Mouse (Mus musculus) midbrain, embryonic 14.5 days (tissue): Measurements from ENCODE around the gene Thsd1. TPM values are rescaled to one million over a fixed set of nuclear protein-coding genes. Genes with fewer than 3 reads are reported as not detected.
A peak's percentile ranks its signal among the peaks of the same experiment; 100 is the strongest.
"Not testable (repeated sequence)": the region's sequence is repeated elsewhere in the genome, so short reads cannot be mapped to it uniquely, and the experiment has no call there.

Experiments used
- ATAC-seq: fragments of 200-750 bp; cut with Nextera tagmentation; 2 replicates; pipeline ENCODE4 v1.8.0; 2017; ENCODE audit warnings: moderate number of reproducible peaks, moderate library complexity; ENCODE audit not compliant: low FRiP score, low TSS enrichment
- DNase-seq: peaks from one replicate; pipeline ENCODE4 v3.0.0-alpha.2; 2015
- H3K27ac ChIP-seq: fragments of 300-500 bp; sonication (generic); replicated peaks from 2 replicates; pipeline ENCODE4 v1.5.1; 2014; ENCODE audit warnings: mild to moderate bottlenecking, low read depth, low read length, moderate library complexity
- H3K27me3 ChIP-seq: fragments of 300-500 bp; sonication (generic); 2 replicates; pipeline ENCODE4 v1.6.1; 2014; ENCODE audit warnings: low read length, control low read depth, mixed read lengths; ENCODE audit not compliant: control insufficient read depth, insufficient read depth
- H3K36me3 ChIP-seq: fragments of 300-500 bp; sonication (generic); 2 replicates; pipeline ENCODE4 v1.6.1; 2014; ENCODE audit warnings: low read length, control low read depth; ENCODE audit not compliant: control insufficient read depth, insufficient read depth
- H3K4me1 ChIP-seq: fragments of 300-500 bp; sonication (generic); 2 replicates; pipeline ENCODE4 v1.6.1; 2014; ENCODE audit warnings: mild to moderate bottlenecking, antibody characterized with exemption, low read length, control low read depth; ENCODE audit not compliant: control insufficient read depth, insufficient read depth
- H3K4me2 ChIP-seq: fragments of 300-500 bp; sonication (generic); 2 replicates; pipeline ENCODE4 v1.6.1; 2014; ENCODE audit warnings: mild to moderate bottlenecking, low read length, moderate library complexity
- H3K4me3 ChIP-seq: fragments of 300-500 bp; sonication (generic); replicated peaks from 2 replicates; pipeline ENCODE4 v1.5.1; 2014; ENCODE audit warnings: low read depth, low read length
- H3K9ac ChIP-seq: fragments of 300-500 bp; sonication (generic); replicated peaks from 2 replicates; pipeline ENCODE4 v1.6.1; 2014; ENCODE audit warnings: mild to moderate bottlenecking, low read length, moderate library complexity
- H3K9me3 ChIP-seq: fragments of 300-500 bp; sonication (generic); 2 replicates; pipeline ENCODE4 v1.6.1; 2016; ENCODE audit warnings: low read length, control low read depth, mixed read lengths; ENCODE audit not compliant: control insufficient read depth
- WGBS: fragments of 180-500 bp; shearing (Covaris S2); extraction: QIAGEN DNeasy Blood & Tissue Kit; methylation state at CpG from one replicate; pipeline ENCODE4 v1.1.7; 2014; 5-methylcytosine and 5-hydroxymethylcytosine counted together
- polyA plus RNA-seq: library from polyadenylated mRNA; unstranded; fragments of >200 nt; fragmentation: Nextera tagmentation; extraction: Ambion mirVana; gene quantifications from 2 replicates; pipeline ENCODE4 v1.2.1, GENCODE M21; 2014

Gene Thsd1
- polyA plus RNA-seq, 1 experiment from 2014 or later, result 7.9 TPM

DNA sequence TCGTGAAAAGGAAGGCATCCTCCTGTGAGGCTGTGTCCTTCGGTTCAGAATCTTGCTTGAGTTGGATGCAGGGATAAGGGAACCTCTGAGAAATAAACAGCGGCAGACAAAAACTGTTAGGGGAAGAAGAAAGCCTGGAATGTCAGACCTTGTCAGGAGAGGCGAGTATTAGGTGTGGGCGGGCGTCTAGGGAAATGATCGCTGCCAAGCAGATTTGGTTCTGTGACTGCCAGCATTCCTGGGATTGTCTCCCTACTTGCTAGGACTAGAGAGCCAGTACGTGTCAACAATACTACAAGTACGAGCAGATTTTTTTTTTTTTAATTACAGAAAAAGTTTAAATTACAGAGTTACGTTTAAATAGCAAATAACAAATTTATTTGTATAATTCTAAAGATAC lies 47.5 kb downstream of the Thsd1 start:
- 77% methylated on average over 10 of the region's 10 CpGs for WGBS

GRCm38 (mm10) chr8:22282999-22283491 lies 55.9 kb downstream of the Thsd1 start, which contains the start of gene Tpte:
TSS of gene Tpte (plus strand) at chr8:22283441.
- Histone ChIP-seq H3K4me1 (no peaks in the 10 kb centered on the region), H3K36me3 (no peaks in the 10 kb centered on the region), H3K9ac (no peak within 1 kb of the TSS), H3K27ac (no peak within 1 kb of the TSS), H3K4me3 (no peak within 1 kb of the TSS), H3K9me3 (no peaks in the 10 kb centered on the region), H3K4me2 (no peak within 1 kb of the TSS), H3K27me3 (no peaks in the 10 kb centered on the region)
- no peak for DNase-seq
- WGBS, result 62% methylated on average over 2 of the region's 2 CpGs
- no peak for ATAC-seq

More for the DNA sequence above, 47.5 kb downstream of the Thsd1 start:
- H3K36me3 ChIP-seq, result no peaks in the 10 kb centered on the region
- H3K4me3 ChIP-seq, result no peak overlapping the region
- H3K27ac ChIP-seq, result no peak overlapping the region
- H3K4me1 ChIP-seq, result no peaks in the 10 kb centered on the region
- no peak overlapping the region for H3K4me2 ChIP-seq
- DNase-seq (no peak), ATAC-seq (no peak)
- H3K27me3 ChIP-seq, result no peaks in the 10 kb centered on the region
- H3K9ac ChIP-seq, result no peak overlapping the region
- H3K9me3 ChIP-seq, result no peaks in the 10 kb centered on the region

- Histone ChIP-seq H3K4me2 (no peak overlapping the region), H3K27me3 (no peaks in the 10 kb centered on the region), H3K27ac (no peak overlapping the region), H3K9me3 (no peaks in the 10 kb centered on the region), H3K4me3 (no peak overlapping the region), H3K4me1 (peaks cover 2% of the 10 kb centered on the region; the same call in 1 of the 2 replicates), H3K9ac (no peak overlapping the region), H3K36me3 (no peaks in the 10 kb centered on the region)
- ATAC-seq (no peak), DNase-seq (no peak)
- WGBS, result 68% methylated on average over 2 of the region's 2 CpGs
Observed at GRCm38 (mm10) chr8:22302326-22302725, 75.2 kb downstream of the Thsd1 start.

GRCm38 (mm10) chr8:22302896-22303306 lies 75.8 kb downstream of the Thsd1 start:
- Histone ChIP-seq H3K36me3 (no peaks in the 10 kb centered on the region), H3K9ac (peak overlapping the region; percentile 27), H3K27ac (no peak overlapping the region), H3K9me3 (no peaks in the 10 kb centered on the region), H3K4me2 (peak overlapping the region; percentile 50), H3K27me3 (no peaks in the 10 kb centered on the region), H3K4me1 (peaks cover 2% of the 10 kb centered on the region; the same call in 1 of the 2 replicates), H3K4me3 (0 out of 2 replicates have a peak overlapping the region, but pooled peaks have one; percentile 18)
- DNase-seq (peak; percentile 67), ATAC-seq (peak; percentile 62; the same call in 1 of the 2 replicates)
- WGBS, result 15% methylated on average over 7 of the region's 7 CpGs

DNA sequence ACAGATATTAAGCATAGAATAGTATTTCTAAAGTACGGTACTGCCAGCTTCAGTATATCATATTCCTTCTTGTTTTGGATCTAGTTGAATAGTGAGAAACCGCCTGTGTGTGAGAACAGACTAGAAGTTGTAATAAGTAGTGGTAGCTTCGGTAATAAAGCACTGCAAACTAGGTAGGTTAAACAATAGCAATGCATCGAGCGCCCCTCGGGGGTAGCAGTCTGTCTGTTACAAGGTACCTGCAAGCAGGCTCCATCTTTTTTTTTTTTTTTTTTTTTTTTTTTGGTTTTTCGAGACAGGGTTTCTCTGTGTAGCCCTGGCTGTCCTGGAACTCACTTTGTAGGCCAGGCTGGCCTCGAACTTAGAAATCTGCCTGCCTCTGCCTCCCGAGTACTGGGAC lies 76.9 kb downstream of the Thsd1 start:
- H3K9ac ChIP-seq, H3K27me3 ChIP-seq, H3K36me3 ChIP-seq, H3K4me2 ChIP-seq, H3K27ac ChIP-seq, H3K9me3 ChIP-seq, ATAC-seq, DNase-seq, H3K4me1 ChIP-seq, H3K4me3 ChIP-seq: not testable (repeated sequence)
- WGBS, result 88% methylated on average over 8 of the region's 9 CpGs

GRCm38 (mm10) chr8:22306999-22307398 lies 79.9 kb downstream of the Thsd1 start:
- Histone ChIP-seq H3K36me3 (no peaks in the 10 kb centered on the region), H3K27ac (no peak overlapping the region), H3K4me3 (no peak overlapping the region), H3K9me3 (no peaks in the 10 kb centered on the region), H3K4me1 (peaks cover 2% of the 10 kb centered on the region; the same call in 1 of the 2 replicates), H3K4me2 (no peak overlapping the region), H3K9ac (no peak overlapping the region), H3K27me3 (no peaks in the 10 kb centered on the region)
- DNase-seq, result no peak
- WGBS, result 81% methylated on average over 10 of the region's 10 CpGs
- no peak for ATAC-seq

Other genes starting within 250 kb of the Thsd1 start
- gene Atp7b, start 167.0 kb upstream of the Thsd1 start, polyA plus RNA-seq, result 1.5 TPM in 2 replicates
- 27.0 and 37.3 TPM in 2 replicates for gene Alg11, start 166.6 kb upstream of the Thsd1 start, polyA plus RNA-seq
- 0.28 and 0.49 TPM in 2 replicates for gene Nek5, start 102.3 kb upstream of the Thsd1 start, polyA plus RNA-seq
- gene Nek3, start 60.9 kb upstream of the Thsd1 start, polyA plus RNA-seq, result 6.1 and 9.2 TPM in 2 replicates
- 8.3 and 15.5 TPM in 2 replicates for gene Ckap2, start 41.5 kb upstream of the Thsd1 start, polyA plus RNA-seq
- 36.1 and 39.9 TPM in 2 replicates for gene Vps36, start 34.5 kb upstream of the Thsd1 start, polyA plus RNA-seq
- gene Tpte, start 56.1 kb downstream of the Thsd1 start, polyA plus RNA-seq, result not detected in 2 replicates
- gene Slc25a15, start 171.3 kb downstream of the Thsd1 start, polyA plus RNA-seq, result 6.2 and 9.0 TPM in 2 replicates
- 31.4 and 35.1 TPM in 2 replicates for gene Mrps31, start 184.0 kb downstream of the Thsd1 start, polyA plus RNA-seq